Mouse (Mus musculus) kidney, adult 18-20 months (tissue): ENCODE results near the gene Reep3.
"Not testable (repeated sequence)": the region's sequence is repeated elsewhere in the genome, so short reads cannot be mapped to it uniquely, and the experiment has no call there.

Source experiments
- DNase-seq: peaks from one replicate; pipeline ENCODE4 v3.0.0; 2021

Reep3 gene

GRCm38 (mm10) chr10:67096621-67097436 lies at the start of gene Reep3:
TSS of gene Reep3 (minus strand) at chr10:67096945.
- peak; percentile 85 for DNase-seq

GRCm38 (mm10) chr10:67145623-67146022 lies 48.9 kb upstream of the Reep3 start:
- no peak for DNase-seq

GRCm38 (mm10) chr10:67144269-67144668 lies 47.5 kb upstream of the Reep3 start:
- no peak for DNase-seq

DNA sequence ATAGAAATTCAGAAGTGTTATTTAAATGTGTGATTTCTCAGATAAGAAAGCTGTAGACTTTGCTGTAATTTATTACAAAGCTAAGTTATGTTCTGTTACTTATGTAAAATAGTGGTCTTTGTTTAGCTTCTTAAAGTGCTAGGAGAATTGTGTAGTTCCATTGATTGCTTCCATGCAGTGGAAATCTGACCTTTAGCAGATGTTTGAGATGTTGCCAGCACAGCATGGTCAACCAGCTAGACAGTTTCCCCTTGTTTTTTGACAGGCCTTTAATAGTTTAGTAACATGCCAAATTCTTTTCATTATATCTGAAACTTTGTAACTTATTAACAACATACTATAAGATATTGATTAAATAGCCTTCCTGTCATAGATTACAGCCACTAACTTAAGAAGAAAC lies 46.9 kb upstream of the Reep3 start:
- DNase-seq, result no peak

- DNase-seq, result no peak
Observed at GRCm38 (mm10) chr10:67137437-67137836, 40.7 kb upstream of the Reep3 start.

- DNase-seq, result no peak
Observed at GRCm38 (mm10) chr10:67134322-67134721, 37.6 kb upstream of the Reep3 start.

GRCm38 (mm10) chr10:67131709-67132108 lies 35.0 kb upstream of the Reep3 start:
- DNase-seq, result no peak

- DNase-seq, result no peak
Observed at GRCm38 (mm10) chr10:67129531-67129930, 32.8 kb upstream of the Reep3 start.

DNA sequence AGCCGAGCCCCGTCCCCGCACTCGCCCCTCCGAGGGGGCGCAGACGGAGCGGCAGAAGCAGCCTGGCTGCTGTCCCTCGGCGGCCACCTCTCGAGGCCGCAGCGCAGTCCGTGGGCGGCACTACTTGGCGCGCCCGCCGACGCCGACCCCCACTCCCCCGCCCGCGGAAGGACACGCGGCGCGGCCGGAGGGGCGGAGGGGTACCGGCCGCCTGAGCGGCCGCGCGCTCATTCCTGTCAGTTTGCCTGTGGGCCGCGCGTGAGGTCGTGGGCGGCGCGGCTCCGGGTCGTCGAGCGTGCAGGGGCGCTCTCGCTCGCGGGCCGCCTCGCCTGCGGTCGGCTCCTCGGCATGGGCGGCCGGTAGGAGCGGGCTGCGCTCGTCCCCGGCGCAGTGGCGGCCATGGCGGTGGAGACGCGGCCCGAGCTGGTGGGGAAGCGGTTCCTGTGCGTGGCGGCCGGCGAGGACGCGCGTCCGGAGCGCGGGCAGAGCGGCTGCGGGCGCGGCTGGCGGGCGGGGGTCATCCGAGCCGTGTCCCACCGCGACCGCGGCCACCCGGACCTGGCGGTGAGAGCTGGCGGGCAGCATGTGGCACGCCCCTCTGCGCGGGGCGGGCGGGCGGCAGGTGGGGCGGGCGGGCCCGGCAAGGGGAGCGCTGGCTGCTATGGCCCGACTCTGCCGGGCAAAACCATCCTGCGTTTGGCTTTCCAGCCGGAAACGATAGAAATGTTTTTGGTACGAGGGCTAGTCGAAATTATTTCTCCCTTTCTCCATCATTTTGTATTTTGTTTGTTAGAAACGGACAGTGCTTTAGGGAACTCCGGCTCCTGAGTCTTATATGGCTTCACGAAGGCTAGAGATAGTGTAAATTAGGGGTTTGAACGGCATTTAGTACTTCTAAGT lies 30.4 kb upstream of the Reep3 start:
- DNase-seq, result peak; percentile 67

- DNase-seq, result peak; percentile 64
Observed at GRCm38 (mm10) chr10:67126061-67126858, 29.5 kb upstream of the Reep3 start.

DNA sequence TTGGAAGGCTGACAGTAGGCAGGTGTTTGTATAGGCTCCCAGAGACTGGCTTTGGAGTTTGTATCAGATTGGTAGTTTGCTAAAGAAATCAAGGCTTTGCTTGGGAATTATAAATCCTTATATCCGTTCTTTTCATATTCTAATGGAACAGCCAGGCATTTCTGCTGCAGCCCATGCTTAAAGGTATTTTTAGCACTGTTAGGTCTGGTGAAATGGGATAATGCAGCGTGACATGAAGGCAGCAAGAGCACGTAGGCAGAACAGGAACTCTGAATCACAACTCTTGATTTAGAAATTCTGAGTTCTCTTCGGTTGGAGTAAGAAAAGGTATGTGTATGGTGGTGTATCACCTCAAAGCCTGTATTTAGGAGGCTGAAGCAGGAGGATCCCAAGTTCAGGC lies 27.4 kb upstream of the Reep3 start:
- DNase-seq, result no peak

DNA sequence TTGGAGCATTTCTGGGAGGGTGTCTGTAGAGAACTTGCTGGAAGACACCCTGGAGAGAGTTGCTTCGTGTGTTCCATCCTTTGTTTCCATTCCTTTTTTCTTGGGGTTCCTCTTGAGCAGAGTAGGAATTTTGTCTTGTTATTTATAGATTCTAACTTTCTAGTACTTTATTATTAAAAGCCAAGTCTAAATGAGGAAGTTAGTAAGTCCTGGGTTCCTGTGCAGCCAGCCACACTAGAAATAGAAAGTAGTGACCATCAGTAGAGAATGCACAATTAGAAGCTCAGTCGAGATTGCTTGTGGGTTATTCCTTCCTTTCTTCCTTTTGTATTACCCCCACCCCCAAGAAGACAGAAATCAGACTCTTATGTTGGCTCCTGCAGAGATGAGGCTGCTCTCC lies 27.0 kb upstream of the Reep3 start:
- DNase-seq, result no peak

GRCm38 (mm10) chr10:67120640-67121039 lies 23.9 kb upstream of the Reep3 start:
- DNase-seq, result no peak

DNA sequence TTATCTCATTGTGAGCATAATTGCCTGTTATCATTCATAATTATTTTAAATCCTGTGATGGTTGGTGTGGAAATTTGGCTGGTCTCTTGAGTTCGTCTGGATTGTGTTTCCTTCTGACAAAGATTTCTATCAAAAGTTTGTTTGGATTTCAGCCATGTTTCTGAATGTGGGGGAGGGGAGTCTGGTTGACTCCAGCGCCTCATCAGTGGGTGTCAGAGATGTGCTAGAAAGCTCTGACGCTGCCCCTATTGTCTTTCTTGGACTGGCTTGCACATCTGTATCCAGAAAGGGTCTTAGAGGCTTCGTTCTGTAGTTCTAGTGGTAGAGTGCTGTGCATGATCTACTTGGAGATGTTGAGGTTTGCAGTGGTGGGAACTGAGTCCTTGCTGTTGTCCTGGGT lies 23.4 kb upstream of the Reep3 start:
- no peak for DNase-seq

DNA sequence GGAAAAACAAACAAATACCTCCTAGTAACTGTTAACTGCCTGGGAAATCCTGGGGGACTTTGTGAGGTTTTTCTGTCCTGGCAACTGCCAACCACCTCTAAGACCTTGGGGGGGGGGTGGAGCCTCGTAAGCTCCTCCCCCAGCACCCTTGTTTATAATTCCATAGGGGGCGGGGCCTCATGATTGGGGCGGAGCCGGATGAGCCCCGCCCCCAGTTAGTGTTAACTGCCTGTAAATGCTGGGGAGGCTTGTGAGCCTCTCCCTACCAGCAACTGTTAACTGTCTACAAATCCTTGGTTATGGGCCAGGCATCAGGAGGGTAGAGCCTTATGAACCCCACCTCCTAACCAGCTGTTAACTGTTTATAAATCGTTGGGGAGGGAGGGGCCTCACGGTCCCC lies 22.5 kb upstream of the Reep3 start:
- DNase-seq, result no peak

GRCm38 (mm10) chr10:67116251-67116650 lies 19.5 kb upstream of the Reep3 start:
- peak; percentile 66 for DNase-seq

GRCm38 (mm10) chr10:67115666-67116091 lies 18.9 kb upstream of the Reep3 start:
- no peak for DNase-seq

DNA sequence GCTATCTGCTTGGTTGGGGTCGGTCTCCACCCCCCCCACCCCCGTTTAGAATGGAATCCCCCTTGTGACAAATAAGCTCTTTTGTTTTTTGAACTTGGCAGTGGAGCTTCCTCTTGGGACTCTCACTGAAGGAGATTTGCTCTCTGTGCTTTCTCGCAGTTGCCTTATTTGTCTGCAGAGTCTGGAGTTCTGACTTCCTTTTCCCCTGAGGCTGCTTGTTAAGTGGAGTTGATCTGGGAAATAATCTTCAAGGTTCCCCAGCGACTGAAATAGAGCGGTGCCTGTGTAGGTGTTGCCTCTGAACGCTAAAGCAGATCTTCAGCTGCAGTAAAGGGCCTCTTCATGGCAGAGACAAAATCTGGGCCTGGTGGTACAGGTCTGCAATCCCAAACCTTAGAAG lies 18.4 kb upstream of the Reep3 start:
- no peak for DNase-seq

- DNase-seq, result no peak
Observed at GRCm38 (mm10) chr10:67113833-67114232, 17.1 kb upstream of the Reep3 start.

- DNase-seq, result not testable (repeated sequence)
Observed at GRCm38 (mm10) chr10:67112967-67113366, 16.2 kb upstream of the Reep3 start.

DNA sequence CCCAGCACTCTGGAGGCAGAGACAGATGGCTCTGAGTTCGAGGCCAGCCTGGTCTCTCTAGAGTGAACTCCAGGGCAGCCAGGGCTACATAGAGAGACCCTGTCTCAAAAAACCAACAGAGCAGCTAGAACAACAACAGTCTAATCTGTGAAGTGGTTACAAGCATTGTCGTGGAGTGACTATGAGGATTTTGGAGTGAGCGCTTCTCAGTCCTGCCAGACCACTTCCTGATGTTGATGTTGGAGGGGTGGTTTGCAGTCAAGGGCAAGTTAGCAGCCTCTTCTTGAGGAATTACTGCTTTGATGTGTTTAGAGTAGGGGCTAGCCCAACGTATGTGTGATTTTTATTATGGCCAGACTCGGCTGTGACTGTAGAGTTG lies 15.0 kb upstream of the Reep3 start:
- DNase-seq, result no peak

- DNase-seq, result no peak
Observed at GRCm38 (mm10) chr10:67111044-67111798, 14.5 kb upstream of the Reep3 start.
